Mouse (Mus musculus): Measurements from ENCODE around the gene Ltv1. TPM values are rescaled to one million over a fixed set of nuclear protein-coding genes. Genes with fewer than 3 reads are reported as not detected.

Ltv1 gene
- total and polyA plus RNA-seq, 3 experiments: 11.5 to 22.9 (median 22.8) TPM

- H3K36me3 ChIP-seq (ENCODE audit: control insufficient read depth, insufficient read depth, low read length): no peaks in the 10 kb centered on the region; the same call in none of the 2 replicates
- 83% methylated on average over 2 of the region's 2 CpGs for WGBS
- H3K9ac ChIP-seq (ENCODE audit: low read depth, low read length): no peak overlapping the region
These were observed 40.2 kb upstream of the Ltv1 start for GRCm38 (mm10) chr10:13233143-13233622.

DNA sequence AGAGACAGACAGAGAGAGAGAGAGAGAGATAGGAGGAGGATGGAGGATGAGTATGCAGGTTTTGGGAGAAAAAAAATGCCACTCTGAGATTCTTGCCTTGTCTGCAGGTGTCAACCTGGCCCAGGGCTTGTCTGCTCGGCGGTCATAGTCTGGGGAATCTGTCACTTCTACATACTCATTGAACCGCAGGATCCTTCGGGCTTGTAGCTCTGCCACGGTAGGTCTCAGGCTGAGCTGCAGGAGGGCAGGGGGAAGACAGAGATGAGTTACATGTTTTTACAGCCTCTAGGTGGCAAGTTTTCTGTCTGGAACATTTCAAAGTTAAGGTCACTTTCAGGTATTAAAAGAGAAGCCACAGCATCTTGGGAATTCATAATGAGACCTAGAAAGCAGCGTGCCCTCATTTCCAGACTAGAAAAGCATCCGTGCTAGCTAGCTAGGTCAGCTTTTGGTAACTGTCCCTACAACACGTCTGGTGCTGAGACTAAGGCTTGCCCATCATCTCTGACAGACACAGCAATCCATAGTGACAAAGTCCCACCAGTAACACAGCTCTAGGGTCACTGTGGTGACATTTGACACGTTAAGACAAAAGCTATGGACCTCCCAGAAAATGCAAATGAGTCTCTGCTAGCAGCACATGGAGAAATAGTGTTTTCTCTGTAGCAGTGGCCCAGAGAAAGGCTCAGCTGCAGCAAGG, 39.6 kb upstream of the Ltv1 start:
- intact Hi-C loops (cut with DNase I): no loop called here
- DNase-seq: no peak
- Histone ChIP-seq H3K9ac (ENCODE audit: low read depth, low read length) (no peak overlapping the region), H3K4me1 (ENCODE audit: control insufficient read depth, insufficient read depth, low read length) (no peaks in the 10 kb centered on the region; the same call in 1 of the 2 replicates), H3K4me3 (no peak overlapping the region), H3K36me3 (ENCODE audit: control insufficient read depth, insufficient read depth, low read length) (no peaks in the 10 kb centered on the region; the same call in none of the 2 replicates), H3K27me3 (ENCODE audit: control insufficient read depth, insufficient read depth, low read length) (no peaks in the 10 kb centered on the region), H3K27ac (no peak overlapping the region), H3K79me2 (replicated peaks; ENCODE audit: control insufficient read depth, insufficient read depth, low read length) (no peaks in the 10 kb centered on the region)
- no peak for TF ChIP-seq CTCF (IDR thresholded peaks at IDR 0.05)
- no peak for TF ChIP-seq EP300 (IDR thresholded peaks at IDR 0.05; ENCODE audit: insufficient read depth, low read depth, low read length)
- no peak for TF ChIP-seq POLR2A (IDR thresholded peaks at IDR 0.05; ENCODE audit: insufficient read depth, low read depth, low read length)
- WGBS: 79% methylated on average over 9 of the region's 9 CpGs

More at GRCm38 (mm10) chr10:13233143-13233622, 40.2 kb upstream of the Ltv1 start:
- no peak for DNase-seq
- no peaks in the 10 kb centered on the region for H3K79me2 ChIP-seq (replicated peaks; ENCODE audit: control insufficient read depth, insufficient read depth, low read length)
- TF ChIP-seq EP300 (IDR thresholded peaks at IDR 0.05; ENCODE audit: insufficient read depth, low read depth, low read length) (no peak), CTCF (IDR thresholded peaks at IDR 0.05) (no peak), POLR2A (IDR thresholded peaks at IDR 0.05; ENCODE audit: insufficient read depth, low read depth, low read length) (no peak)
- H3K27me3 ChIP-seq (ENCODE audit: control insufficient read depth, insufficient read depth, low read length): no peaks in the 10 kb centered on the region
- no peak overlapping the region for H3K27ac ChIP-seq
- no peaks in the 10 kb centered on the region; the same call in 1 of the 2 replicates for H3K4me1 ChIP-seq (ENCODE audit: control insufficient read depth, insufficient read depth, low read length)
- no peak overlapping the region for H3K4me3 ChIP-seq
- intact Hi-C loops (cut with DNase I): no loop called here

GRCm38 (mm10) chr10:13230716-13231115, 37.7 kb upstream of the Ltv1 start:
- Histone ChIP-seq H3K36me3 (ENCODE audit: control insufficient read depth, insufficient read depth, low read length) (no peaks in the 10 kb centered on the region; the same call in none of the 2 replicates), H3K4me3 (no peak overlapping the region), H3K9ac (ENCODE audit: low read depth, low read length) (no peak overlapping the region), H3K4me1 (ENCODE audit: control insufficient read depth, insufficient read depth, low read length) (no peaks in the 10 kb centered on the region; the same call in 1 of the 2 replicates), H3K79me2 (replicated peaks; ENCODE audit: control insufficient read depth, insufficient read depth, low read length) (no peaks in the 10 kb centered on the region), H3K27ac (no peak overlapping the region), H3K27me3 (ENCODE audit: control insufficient read depth, insufficient read depth, low read length) (no peaks in the 10 kb centered on the region)
- no peak for TF ChIP-seq POLR2A (IDR thresholded peaks at IDR 0.05; ENCODE audit: insufficient read depth, low read depth, low read length)
- TF ChIP-seq EP300 (IDR thresholded peaks at IDR 0.05; ENCODE audit: insufficient read depth, low read depth, low read length): no peak
- TF ChIP-seq CTCF (IDR thresholded peaks at IDR 0.05): no peak
- WGBS: 94% methylated on average over 7 of the region's 7 CpGs
- intact Hi-C loops (cut with DNase I): no loop called here
- no peak for DNase-seq

GRCm38 (mm10) chr10:13225377-13226063, 32.6 kb upstream of the Ltv1 start:
- no peak for DNase-seq
- no peaks in the 10 kb centered on the region for H3K27me3 ChIP-seq (ENCODE audit: control insufficient read depth, insufficient read depth, low read length)
- TF ChIP-seq POLR2A (IDR thresholded peaks at IDR 0.05; ENCODE audit: insufficient read depth, low read depth, low read length): no peak
- TF ChIP-seq CTCF (IDR thresholded peaks at IDR 0.05): no peak
- no peak for TF ChIP-seq EP300 (IDR thresholded peaks at IDR 0.05; ENCODE audit: insufficient read depth, low read depth, low read length)
- H3K9ac ChIP-seq (ENCODE audit: low read depth, low read length): no peak overlapping the region
- H3K36me3 ChIP-seq (ENCODE audit: control insufficient read depth, insufficient read depth, low read length): peaks cover 2% of the 10 kb centered on the region
- H3K27ac ChIP-seq: no peak overlapping the region
- no peaks in the 10 kb centered on the region for H3K79me2 ChIP-seq (replicated peaks; ENCODE audit: control insufficient read depth, insufficient read depth, low read length)
- H3K4me3 ChIP-seq: no peak overlapping the region
- no peaks in the 10 kb centered on the region for H3K4me1 ChIP-seq (ENCODE audit: control insufficient read depth, insufficient read depth, low read length)
- intact Hi-C loops (cut with DNase I): no loop called here
- WGBS: 88% methylated on average over 7 of the region's 7 CpGs

DNA sequence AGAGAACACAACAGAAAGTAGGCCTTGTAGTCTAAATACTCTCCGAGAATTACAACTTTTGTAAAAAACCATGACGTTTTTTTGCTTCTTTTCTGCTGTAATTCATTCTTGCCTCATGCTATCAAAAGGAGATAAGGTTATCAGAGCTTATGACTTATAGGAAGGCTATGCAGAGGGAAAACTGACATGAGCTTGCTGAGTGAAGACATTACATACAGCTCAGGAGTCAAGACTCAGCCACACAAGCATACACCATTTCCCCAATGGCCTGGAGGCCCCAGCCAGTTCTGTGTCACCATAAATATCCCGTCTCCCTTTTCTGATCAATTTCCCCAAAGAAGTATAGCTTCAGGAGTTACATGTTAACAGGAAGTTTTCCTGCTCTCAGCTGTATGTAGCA, 29.2 kb upstream of the Ltv1 start:
- H3K36me3 ChIP-seq (ENCODE audit: control insufficient read depth, insufficient read depth, low read length): peaks cover 2% of the 10 kb centered on the region
- intact Hi-C loops (cut with DNase I): no loop called here
- TF ChIP-seq EP300 (IDR thresholded peaks at IDR 0.05; ENCODE audit: insufficient read depth, low read depth, low read length) (no peak), POLR2A (IDR thresholded peaks at IDR 0.05; ENCODE audit: insufficient read depth, low read depth, low read length) (no peak), CTCF (IDR thresholded peaks at IDR 0.05) (no peak)

DNA sequence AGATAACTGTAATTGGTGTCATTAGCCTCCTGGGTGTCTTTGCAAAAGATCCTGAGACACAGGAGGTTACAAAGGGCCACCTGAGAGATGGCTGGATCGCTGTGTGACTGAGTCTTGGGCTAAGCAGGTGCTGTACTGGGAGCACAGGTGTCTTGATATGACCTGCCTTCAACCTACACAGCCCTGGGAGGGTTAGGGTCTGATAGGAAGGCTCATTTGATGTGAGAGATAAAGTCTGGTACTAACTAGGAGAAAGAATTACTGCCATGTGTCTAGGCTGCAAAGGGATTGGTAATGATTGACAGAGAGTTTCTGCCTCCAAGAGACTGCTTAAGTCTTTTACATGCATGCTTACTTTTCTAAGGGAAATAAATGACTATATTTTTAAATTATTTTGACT, 27.1 kb upstream of the Ltv1 start:
- DNase-seq: no peak
- peaks cover 2% of the 10 kb centered on the region for H3K36me3 ChIP-seq (ENCODE audit: control insufficient read depth, insufficient read depth, low read length)

More for the DNA sequence above, 29.2 kb upstream of the Ltv1 start:
- no peaks in the 10 kb centered on the region for H3K79me2 ChIP-seq (replicated peaks; ENCODE audit: control insufficient read depth, insufficient read depth, low read length)
- no peak overlapping the region for H3K9ac ChIP-seq (ENCODE audit: low read depth, low read length)
- 73% methylated on average over 3 of the region's 3 CpGs for WGBS
- no peak for DNase-seq
- H3K27ac ChIP-seq: no peak overlapping the region
- H3K4me3 ChIP-seq: no peak overlapping the region
- no peaks in the 10 kb centered on the region for H3K4me1 ChIP-seq (ENCODE audit: control insufficient read depth, insufficient read depth, low read length)
- H3K27me3 ChIP-seq (ENCODE audit: control insufficient read depth, insufficient read depth, low read length): no peaks in the 10 kb centered on the region

More for the DNA sequence above, 27.1 kb upstream of the Ltv1 start:
- H3K4me3 ChIP-seq: no peak overlapping the region
- TF ChIP-seq CTCF (IDR thresholded peaks at IDR 0.05) (no peak), POLR2A (IDR thresholded peaks at IDR 0.05; ENCODE audit: insufficient read depth, low read depth, low read length) (no peak), EP300 (IDR thresholded peaks at IDR 0.05; ENCODE audit: insufficient read depth, low read depth, low read length) (no peak)
- H3K27me3 ChIP-seq (ENCODE audit: control insufficient read depth, insufficient read depth, low read length): no peaks in the 10 kb centered on the region
- 86% methylated on average over 1 of the region's 1 CpGs for WGBS
- H3K79me2 ChIP-seq (replicated peaks; ENCODE audit: control insufficient read depth, insufficient read depth, low read length): no peaks in the 10 kb centered on the region
- intact Hi-C loops (cut with DNase I): no loop called here
- no peak overlapping the region for H3K27ac ChIP-seq
- H3K9ac ChIP-seq (ENCODE audit: low read depth, low read length): no peak overlapping the region
- no peaks in the 10 kb centered on the region for H3K4me1 ChIP-seq (ENCODE audit: control insufficient read depth, insufficient read depth, low read length)

All from heart, adult 2 months (tissue).